Mouse (Mus musculus): ENCODE data around the gene Gm1043.

Gene Gm1043

GRCm38 (mm10) chr5:37242360-37243168 lies 157.4 kb downstream of the Gm1043 start:
- DNase-seq (ENCODE audit: low spot score in 2 of 2), result no peak

DNA sequence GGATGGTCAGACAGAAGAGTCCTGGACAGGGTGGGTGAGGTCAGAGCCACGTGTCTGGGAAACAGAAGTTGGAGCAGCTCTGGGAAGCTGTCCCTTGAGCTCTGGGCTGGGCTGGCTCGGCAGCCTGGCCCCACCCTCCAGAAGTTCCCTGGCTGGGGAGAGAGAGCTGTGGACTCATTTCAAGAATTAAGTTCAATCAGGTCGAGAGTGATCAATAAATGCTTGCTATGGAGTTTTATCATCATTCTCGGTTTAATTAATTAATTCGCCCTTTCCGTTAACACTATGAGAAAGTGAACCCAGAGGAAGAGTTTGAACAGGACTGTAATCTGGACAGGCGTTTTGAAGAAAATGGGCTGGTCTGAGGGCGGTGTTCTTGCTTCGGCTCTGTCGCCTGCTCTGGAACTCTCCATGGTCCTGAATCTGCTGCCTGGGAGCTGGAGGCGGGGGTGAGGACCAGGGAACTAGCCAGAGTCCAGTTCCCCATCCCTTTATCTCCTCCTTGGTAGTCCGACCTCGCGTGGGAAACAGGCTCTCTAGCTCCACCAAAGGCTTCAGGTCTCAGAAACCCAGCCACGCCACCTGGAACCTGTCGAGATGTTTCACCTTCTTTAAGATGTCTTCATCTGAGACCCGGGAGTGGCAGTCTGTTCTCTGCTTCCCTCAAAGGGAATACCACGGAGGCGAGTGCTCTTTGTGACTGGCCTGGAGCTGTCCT lies 158.2 kb downstream of the Gm1043 start:
- DNase-seq (ENCODE audit: low spot score in 2 of 2), result no peak

DNA sequence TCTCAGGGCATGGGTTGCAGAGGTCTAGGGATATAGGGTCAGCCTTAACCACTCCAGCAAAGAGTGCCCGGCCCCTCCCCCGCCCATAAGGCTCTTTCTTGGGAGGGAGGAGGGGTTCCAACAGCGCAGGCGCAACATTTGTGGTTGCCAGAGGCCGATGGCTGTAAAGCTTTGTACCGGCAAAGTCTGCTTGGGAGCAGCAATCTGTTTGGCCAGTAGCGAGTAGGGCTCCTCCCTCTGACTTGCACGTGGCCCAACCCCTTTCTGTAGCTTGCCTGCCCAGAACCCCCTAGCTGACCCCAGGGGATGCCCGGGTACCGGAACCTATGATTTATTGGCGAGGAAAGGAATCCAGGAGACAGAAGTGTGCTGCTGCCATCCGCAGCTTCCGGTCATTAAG lies 159.0 kb downstream of the Gm1043 start:
- peak; percentile 57 to 65 for DNase-seq (ENCODE audit: low spot score in 2 of 2)

DNA sequence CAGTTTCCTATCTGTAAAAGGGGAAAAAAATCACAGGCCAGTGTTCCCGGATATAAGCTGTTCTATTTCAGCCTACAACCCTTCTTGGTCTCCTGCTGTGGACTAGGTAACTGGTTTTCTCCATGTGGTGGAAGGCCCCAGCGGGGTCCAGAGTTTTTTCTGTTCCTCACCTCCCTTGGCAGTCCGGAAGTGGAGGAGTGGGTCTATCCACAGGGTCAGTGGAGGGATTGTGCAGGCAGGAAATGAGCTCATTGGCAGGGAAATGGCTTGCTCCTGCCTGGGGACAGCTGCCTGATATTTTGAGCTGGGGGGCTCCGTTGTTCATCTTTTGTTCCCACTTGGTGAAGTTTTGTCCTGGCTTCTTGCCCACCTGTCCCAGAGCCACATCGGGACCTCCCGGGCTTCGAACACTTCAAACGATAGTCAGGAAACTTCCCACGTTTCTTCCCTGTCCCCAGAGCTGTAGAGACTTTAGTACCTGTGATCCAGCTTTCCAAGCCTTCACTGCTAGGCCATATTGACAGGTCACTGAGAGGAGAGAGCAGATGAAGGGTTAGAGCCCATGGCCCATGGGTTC lies 159.6 kb downstream of the Gm1043 start:
- no peak for DNase-seq (ENCODE audit: low spot score in 2 of 2)

- DNase-seq (ENCODE audit: low spot score in 2 of 2), result peak; percentile 65 to 77
Measured at GRCm38 (mm10) chr5:37245651-37246050, 160.5 kb downstream of the Gm1043 start.

- no peak for DNase-seq (ENCODE audit: low spot score in 2 of 2)
Measured at GRCm38 (mm10) chr5:37246138-37246910, 161.2 kb downstream of the Gm1043 start.

GRCm38 (mm10) chr5:37247456-37247855 lies 162.3 kb downstream of the Gm1043 start:
- no peak for DNase-seq (ENCODE audit: low spot score in 2 of 2)

GRCm38 (mm10) chr5:37248870-37249269 lies 163.7 kb downstream of the Gm1043 start:
- no peak for DNase-seq (ENCODE audit: low spot score in 2 of 2)

- no peak for DNase-seq (ENCODE audit: low spot score in 2 of 2)
Measured at GRCm38 (mm10) chr5:37251596-37251995, 166.4 kb downstream of the Gm1043 start.

DNA sequence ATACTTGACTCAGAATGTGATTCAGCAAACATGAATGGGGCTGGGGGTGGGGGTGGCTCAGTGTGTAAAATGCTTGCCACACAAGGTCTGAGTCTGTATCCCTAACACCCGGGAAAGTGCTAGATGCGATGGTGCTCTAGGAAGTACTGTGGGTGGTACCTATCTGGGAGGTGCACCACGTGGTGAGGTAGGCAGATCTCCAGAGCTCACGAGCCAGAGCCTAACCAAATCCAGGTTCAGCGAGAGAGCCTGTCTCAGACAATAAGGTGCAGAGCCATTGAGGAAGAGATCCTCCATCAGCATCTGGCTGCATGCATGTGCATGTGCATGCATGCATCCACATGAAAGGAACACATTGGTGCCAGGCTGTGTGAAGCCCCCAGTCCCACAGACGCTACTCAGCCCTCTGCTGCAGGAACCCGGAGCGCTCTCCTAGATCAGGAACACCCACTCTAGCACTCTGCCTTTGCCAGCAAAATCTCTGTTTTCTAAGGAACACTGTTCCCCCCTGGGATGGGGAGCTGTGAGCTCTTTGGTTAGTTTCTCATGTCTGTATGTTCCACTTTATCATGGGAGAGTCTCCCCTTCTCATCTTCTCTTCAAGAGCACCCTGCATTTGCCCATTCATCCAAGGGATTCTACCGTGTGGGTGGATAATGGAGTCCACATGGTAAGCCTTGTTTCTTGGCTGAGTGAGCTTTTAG lies 167.1 kb downstream of the Gm1043 start:
- no peak for DNase-seq (ENCODE audit: low spot score in 2 of 2)

GRCm38 (mm10) chr5:37254523-37254922 lies 169.4 kb downstream of the Gm1043 start:
- DNase-seq (ENCODE audit: low spot score in 2 of 2), result no peak

- no peak for DNase-seq (ENCODE audit: low spot score in 2 of 2)
Measured at GRCm38 (mm10) chr5:37256823-37257222, 171.7 kb downstream of the Gm1043 start.

- DNase-seq (ENCODE audit: low spot score in 2 of 2), result no peak
Measured at GRCm38 (mm10) chr5:37257243-37257642, 172.1 kb downstream of the Gm1043 start.

- no peak for DNase-seq (ENCODE audit: low spot score in 2 of 2)
Measured at GRCm38 (mm10) chr5:37261734-37262133, 176.6 kb downstream of the Gm1043 start.

- no peak for DNase-seq (ENCODE audit: low spot score in 2 of 2)
Measured at GRCm38 (mm10) chr5:37263816-37264215, 178.6 kb downstream of the Gm1043 start.

All from frontal cortex, postnatal 14 days (tissue).